Mouse (Mus musculus) cortical plate, adult 2 months (tissue): Measurements from ENCODE around the gene Zfp384. TPM values are rescaled to one million over a fixed set of nuclear protein-coding genes. Genes with fewer than 3 reads are reported as not detected.

Experiments used
- H3K27ac ChIP-seq: fragments of 200-500 bp; 2 replicates; pipeline ENCODE4 v1.5.1; 2012; ENCODE audit warnings: low read length, control low read depth, inconsistent platforms; ENCODE audit not compliant: insufficient read depth
- H3K4me1 ChIP-seq: fragments of 200-500 bp; 2 replicates; pipeline ENCODE4 v1.6.1; 2011; ENCODE audit warnings: low read length; ENCODE audit not compliant: control insufficient read depth, insufficient read depth
- H3K4me3 ChIP-seq: fragments of 200-500 bp; 2 replicates; pipeline ENCODE4 v1.5.1; 2011; ENCODE audit warnings: mild to moderate bottlenecking, low read length, control low read depth; ENCODE audit not compliant: insufficient read depth
- CTCF ChIP-seq: fragments of 200-500 bp; IDR thresholded peaks from 2 replicates; pipeline ENCODE4 v1.5.1; 2011; ENCODE audit warnings: mild to moderate bottlenecking, control low read depth, low read length; ENCODE audit not compliant: insufficient read depth; ENCODE audit errors: extremely low read depth
- POLR2A ChIP-seq: fragments of 200-500 bp; IDR thresholded peaks from 2 replicates; pipeline ENCODE4 v1.6.1; 2011; ENCODE audit warnings: mild to moderate bottlenecking, low read length, control low read depth; ENCODE audit not compliant: insufficient read depth; ENCODE audit errors: extremely low read depth
- polyA plus RNA-seq: library from polyadenylated mRNA; depleted of rRNA; stranded (reverse); fragments of >200 nt; gene quantifications from 2 replicates; pipeline ENCODE4 v1.2.3, GENCODE M21; 2012; rRNA removed

Gene Zfp384
- polyA plus RNA-seq, result 46.9 and 51.6 TPM in 2 replicates

DNA sequence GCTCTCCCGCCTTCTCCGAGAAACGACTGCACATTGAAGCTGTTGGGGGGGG is at the start of gene Zfp384:
Gene Zfp384, plus strand, starts transcription at position 17 of the 52 bp plus-strand sequence.
- Histone ChIP-seq H3K4me3 (peak within 1 kb of the TSS; percentile 57), H3K4me1 (peaks cover 5% of the 10 kb centered on the region), H3K27ac (peak within 1 kb of the TSS; percentile 79)
- TF ChIP-seq POLR2A (no peak), CTCF (no peak)

DNA sequence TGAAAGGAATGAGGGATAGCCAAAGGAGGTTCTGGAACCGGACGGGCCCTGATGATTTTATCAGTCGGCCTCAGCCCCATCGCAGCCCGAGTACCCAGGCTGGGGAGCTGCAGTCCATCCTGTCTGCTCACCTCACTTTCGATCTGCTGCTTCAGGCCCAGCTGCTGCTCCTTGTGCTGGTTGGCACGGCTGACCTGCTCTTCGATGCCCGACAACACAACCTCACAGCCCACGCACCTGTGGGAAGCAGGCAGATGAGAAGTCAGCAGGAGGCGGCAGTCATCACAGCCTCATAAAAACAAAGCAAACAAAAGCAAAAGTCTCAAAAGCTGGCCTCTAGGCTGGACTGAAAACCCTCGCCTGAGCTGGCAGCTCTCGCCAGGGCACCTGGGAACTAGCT is 49.0 kb upstream of the Zfp384 start:
- no peak overlapping the region for H3K27ac ChIP-seq
- H3K4me1 ChIP-seq, result peaks cover 2% of the 10 kb centered on the region
- TF ChIP-seq POLR2A (no peak), CTCF (no peak)
- no peak overlapping the region for H3K4me3 ChIP-seq

DNA sequence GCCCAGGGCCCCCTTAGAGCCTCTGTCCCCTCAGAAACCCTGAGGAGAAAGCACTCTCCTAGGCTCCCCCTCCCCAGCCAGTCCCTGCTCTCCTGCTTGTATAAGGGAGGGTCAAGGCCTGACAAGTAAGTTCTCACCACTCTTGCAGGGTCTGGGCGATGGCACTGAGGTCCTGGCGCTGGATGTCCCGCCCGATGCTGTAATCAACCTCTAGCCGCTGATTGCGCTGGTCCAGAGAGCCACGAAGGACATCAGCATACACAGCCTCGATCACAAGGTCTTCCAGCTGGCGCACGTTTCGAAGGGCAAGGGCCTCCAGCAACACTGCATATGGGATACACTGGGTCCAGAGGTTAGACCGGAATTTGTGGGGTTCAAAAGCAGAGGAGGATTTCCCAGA is 47.9 kb upstream of the Zfp384 start:
- no peak for TF ChIP-seq CTCF
- no peak for TF ChIP-seq POLR2A
- Histone ChIP-seq H3K4me1 (peaks cover 3% of the 10 kb centered on the region), H3K27ac (no peak overlapping the region), H3K4me3 (no peak overlapping the region)

DNA sequence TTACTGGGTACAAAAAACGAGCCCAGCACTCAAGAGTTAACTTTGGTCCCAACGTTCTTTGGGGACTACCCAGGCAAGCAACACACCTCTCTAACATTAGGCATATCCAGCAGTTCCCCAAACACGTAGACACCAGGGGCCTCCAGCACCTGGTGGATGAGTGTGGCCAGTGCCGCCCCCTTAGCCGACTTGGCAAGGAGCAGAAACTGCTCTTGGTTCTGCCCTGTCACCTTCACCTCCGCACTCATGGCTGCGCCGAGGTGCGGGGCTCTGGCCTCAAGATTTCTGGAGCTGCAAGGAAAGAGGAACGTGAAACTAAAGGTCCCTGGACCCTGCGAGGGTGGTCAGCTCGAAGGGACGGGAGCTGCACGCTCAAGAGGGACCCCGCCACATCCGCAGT is 44.3 kb upstream of the Zfp384 start:
- TF ChIP-seq CTCF (no peak), POLR2A (no peak)
- no peak overlapping the region for H3K27ac ChIP-seq
- H3K4me1 ChIP-seq, result peaks cover 4% of the 10 kb centered on the region
- peak overlapping the region; percentile 81 for H3K4me3 ChIP-seq

DNA sequence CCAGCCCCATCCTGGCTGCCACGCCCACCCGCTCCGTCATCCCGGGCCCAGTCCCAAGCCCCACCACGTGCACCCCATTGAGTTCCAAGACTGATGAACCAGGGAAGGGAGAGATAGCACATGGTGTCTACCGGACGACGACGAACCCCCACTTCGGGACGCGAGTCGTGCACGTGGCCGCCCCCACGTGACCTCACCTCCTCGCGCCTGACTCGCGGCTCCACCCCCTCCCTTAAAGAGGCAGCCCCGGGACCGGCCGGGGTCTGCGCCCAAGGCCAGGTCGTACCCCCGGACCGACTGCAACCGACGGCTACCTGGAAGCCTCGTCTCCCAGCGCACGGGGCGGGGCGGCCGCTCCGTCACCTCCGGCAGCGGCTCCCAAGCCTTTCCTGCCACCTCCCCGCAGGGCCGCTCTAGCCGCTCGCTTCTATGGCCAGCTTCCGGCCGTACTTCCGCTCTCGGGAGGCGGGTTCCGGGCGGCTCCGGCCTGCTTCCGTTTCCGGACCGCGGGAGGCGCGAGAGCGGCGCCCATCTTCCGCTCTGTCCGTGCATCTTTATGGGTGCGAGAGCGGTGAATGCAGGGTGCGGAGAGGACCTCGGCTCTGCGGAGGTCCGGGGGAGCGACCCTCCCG is 43.7 kb upstream of the Zfp384 start, which contains the start of gene Cops7a:
Gene Cops7a, minus strand, starts transcription at position 451 of the 632 bp plus-strand sequence.
- TF ChIP-seq CTCF (no peak), POLR2A (peak; percentile 85)
- Histone ChIP-seq H3K4me1 (peaks cover 4% of the 10 kb centered on the region), H3K27ac (peak within 1 kb of the TSS; percentile 97), H3K4me3 (peak within 1 kb of the TSS; percentile 81)

DNA sequence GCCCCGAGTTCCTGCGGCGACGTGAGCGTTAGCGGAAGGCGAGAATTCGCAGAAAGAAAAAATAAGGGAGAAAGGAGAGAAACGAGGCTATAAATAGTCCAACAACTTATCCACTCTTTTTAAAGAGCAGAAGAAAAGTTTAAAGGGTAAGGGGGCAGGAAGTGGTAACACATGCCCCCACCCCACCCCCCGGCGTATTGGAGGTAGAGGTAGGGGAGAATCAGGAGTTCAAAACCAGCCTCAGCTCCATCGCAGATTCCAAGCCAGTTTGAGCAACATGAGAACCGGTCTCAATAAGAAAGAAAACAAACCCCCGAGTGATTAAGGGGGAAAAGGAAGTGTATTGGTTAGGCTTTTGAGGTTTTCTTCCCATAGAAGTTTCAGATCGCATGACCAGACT is 43.2 kb upstream of the Zfp384 start:
- peak overlapping the region; percentile 81 for H3K4me3 ChIP-seq
- TF ChIP-seq CTCF, result no peak
- no peak for TF ChIP-seq POLR2A
- peak overlapping the region; percentile 74 for H3K27ac ChIP-seq
- H3K4me1 ChIP-seq, result peaks cover 4% of the 10 kb centered on the region

DNA sequence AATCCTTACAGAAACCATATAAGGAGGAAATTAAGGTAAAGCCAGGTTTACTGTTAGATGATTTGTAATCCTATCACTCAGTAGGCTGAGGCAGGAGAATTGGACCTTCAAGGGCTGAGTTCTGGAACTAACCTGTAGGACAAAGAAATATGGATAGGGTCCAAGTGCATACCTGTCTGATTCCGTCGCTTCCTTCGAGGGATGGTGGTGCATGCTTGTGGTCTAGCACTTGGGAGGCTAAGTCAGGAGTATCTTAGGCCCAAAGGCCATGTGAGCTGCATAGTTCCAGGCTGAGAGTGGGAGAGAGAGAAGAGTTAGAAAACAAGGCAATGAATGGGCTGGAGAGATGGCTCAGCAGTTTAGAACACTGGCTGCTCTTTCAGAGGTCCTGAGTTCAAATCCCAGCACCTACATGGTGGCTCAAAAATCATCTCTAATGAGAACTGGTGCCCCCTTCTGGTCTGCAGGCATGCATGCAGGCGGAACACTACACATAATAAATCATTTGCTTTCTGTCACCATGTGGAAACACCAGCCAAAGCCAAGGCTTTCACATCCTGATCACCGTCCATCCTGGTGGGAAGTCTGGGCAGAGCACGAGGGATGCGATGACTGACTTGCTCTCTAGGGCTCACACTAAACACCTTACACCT is 42.4 kb upstream of the Zfp384 start:
- TF ChIP-seq CTCF, result no peak
- TF ChIP-seq POLR2A, result no peak
- Histone ChIP-seq H3K4me1 (peaks cover 4% of the 10 kb centered on the region), H3K27ac (no peak overlapping the region), H3K4me3 (no peak overlapping the region; the same call in 1 of the 2 replicates)

DNA sequence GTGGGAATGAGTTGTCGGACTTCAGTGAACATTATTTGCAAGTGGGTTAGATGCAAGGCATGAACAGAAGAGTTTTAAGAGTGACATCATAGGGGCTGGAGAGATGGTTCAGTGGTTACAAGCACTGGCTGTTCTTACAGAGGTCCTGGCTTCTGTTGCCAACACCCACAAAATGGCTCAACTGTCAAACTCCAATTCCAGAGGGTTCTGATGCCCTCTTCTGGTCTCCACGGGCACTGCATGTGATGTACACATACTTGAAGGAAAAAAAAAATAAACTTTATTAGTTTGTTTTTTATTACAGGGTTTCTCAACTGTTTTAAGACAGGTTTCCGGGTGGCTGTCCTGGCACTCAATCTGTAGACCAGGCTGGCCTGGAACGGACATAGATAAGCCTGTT is 41.2 kb upstream of the Zfp384 start:
- no peak overlapping the region for H3K27ac ChIP-seq
- H3K4me1 ChIP-seq, result peaks cover 4% of the 10 kb centered on the region
- no peak for TF ChIP-seq POLR2A
- TF ChIP-seq CTCF, result peak; percentile 46; the same call in 1 of the 2 replicates
- no peak overlapping the region for H3K4me3 ChIP-seq

DNA sequence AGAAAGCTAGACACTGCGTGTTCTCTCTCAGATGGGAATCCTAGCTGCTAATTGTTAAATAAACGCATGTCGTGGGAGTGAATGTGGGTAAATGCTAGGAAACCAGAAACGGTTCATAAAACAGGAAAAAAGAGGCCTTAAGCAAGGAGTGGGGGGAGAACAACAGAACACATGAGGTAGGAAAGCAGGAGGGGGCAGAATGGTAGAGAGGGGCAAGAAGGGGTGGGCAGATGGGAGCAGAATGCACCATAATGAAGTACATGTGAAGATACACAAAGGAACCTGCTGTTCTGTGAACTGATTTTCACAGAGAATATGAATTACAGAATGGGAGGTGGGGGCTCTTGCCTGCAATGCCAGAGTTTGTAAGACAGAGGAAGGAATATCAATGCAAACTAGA is 16.7 kb upstream of the Zfp384 start:
- TF ChIP-seq POLR2A, result no peak
- TF ChIP-seq CTCF, result no peak
- Histone ChIP-seq H3K4me1 (no peaks in the 10 kb centered on the region), H3K4me3 (no peak overlapping the region), H3K27ac (no peak overlapping the region)

DNA sequence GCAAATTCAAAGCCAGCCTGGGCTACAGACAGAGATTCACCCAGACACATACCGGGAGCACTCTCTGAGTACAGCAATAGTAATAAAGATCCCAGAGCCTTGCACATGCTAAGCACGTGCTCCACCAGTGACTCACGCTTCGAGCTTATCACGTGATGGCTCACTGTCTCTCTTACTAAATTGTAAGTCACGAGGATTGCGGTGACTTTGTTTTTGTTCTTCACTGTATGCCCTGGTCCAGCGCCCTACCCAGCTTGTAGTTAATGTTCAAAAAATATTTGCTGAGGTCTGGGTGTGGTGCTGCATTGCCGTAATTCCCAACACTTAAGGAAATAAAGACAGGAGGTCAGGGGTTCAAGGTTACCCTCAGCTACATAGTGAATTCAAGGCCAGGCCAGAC is 15.6 kb upstream of the Zfp384 start:
- no peaks in the 10 kb centered on the region for H3K4me1 ChIP-seq
- H3K27ac ChIP-seq, result no peak overlapping the region
- H3K4me3 ChIP-seq, result no peak overlapping the region
- TF ChIP-seq POLR2A, result no peak
- TF ChIP-seq CTCF, result no peak

DNA sequence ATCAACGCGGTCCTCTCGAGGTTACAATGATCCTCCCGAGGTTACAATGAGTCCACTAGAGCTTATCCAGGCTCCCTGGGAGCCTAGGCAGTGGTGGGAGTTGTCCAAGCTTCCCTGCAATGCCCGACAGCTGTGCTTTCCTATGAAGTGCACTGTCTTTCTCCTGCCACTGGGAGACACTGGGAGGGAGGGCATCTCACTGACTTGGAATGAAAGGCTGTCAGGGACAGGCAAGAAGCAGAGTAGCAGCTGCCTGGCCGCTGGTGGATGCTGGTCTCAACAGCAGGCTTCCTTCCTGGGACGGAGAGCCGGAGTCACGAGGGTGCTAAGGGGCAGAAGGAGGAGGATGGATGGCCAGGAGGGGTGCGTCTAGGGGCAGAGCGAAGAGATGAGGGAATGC is 15.1 kb upstream of the Zfp384 start:
- no peak overlapping the region for H3K4me3 ChIP-seq

DNA sequence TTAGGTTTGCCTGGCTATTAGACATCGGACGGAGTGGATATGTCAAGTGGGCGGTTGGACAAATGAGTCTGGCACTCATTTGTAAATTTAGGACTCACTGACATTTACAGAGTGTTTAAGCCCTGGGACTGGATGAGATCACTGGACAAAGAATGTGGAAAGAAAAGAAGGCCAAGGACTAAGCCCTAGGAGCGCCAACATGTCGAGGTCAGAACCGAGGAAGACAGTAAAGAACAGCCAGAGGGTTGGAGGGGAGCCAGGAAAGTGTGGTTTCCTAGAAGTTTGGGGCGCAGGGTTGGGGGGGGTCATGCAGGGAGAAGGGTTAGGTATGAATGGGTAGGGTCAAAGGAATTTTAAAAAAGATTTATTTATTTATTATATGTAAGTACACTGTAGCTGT is 13.7 kb upstream of the Zfp384 start:
- TF ChIP-seq CTCF, result no peak
- no peak for TF ChIP-seq POLR2A
- no peak overlapping the region for H3K4me3 ChIP-seq
- peaks cover 2% of the 10 kb centered on the region; the same call in 1 of the 2 replicates for H3K4me1 ChIP-seq
- no peak overlapping the region for H3K27ac ChIP-seq

More for the DNA sequence above, 15.1 kb upstream of the Zfp384 start:
- TF ChIP-seq CTCF (peak; percentile 23; the same call in 1 of the 2 replicates), POLR2A (no peak)
- Histone ChIP-seq H3K27ac (no peak overlapping the region), H3K4me1 (no peaks in the 10 kb centered on the region)
